Comparison of ENCODE assay signal across 8 mouse cellular contexts in the genomic region with DNA sequence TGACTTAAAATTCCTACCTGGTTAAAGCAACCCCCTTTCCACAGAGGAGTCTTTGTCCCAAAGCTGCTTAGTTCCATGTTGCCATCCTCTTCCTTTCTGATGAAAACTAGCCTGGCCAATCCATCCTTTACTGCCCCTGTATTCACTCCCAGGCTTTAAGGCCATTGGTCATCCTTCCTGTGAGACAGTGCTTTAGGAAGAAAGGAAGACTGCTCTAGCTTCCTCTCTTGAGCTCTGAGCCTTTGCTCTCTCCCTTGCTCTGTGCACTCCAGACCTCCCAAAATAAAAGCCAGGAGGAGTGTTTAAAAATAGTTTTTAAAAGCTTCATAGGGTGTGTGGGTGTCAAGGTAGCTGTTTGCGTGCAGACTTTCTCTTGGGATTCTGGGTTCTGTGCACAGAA. TPM values are rescaled to one million over a fixed set of nuclear protein-coding genes. Genes with fewer than 3 reads are reported as not detected.
DNase-seq lines count a peak whose midpoint lies in the region; ATAC-seq and TF ChIP-seq lines count a peak whose summit lies in the region.

No protein-coding gene starts in this region.

- no peak; the same call in 1 of the 2 replicates for ATAC-seq in kidney, embryonic 15.5 days (replicated peaks; ENCODE audit: low FRiP score)
- ATAC-seq in embryonic facial prominence, embryonic 13.5 days (ENCODE audit: insufficient number of reproducible peaks, insufficient read depth, low FRiP score, low TSS enrichment, low read depth): no peak
- 0 out of 2 replicates have a peak, but pooled peaks have one; percentile 10 for ATAC-seq in intestine, embryonic 15.5 days
- ATAC-seq in midbrain, postnatal 0 days (ENCODE audit: low FRiP score): no peak

- WGBS in kidney, embryonic 15.5 days: 39% methylated on average over 1 of the region's 1 CpGs
- 17% methylated on average over 1 of the region's 1 CpGs for WGBS in embryonic facial prominence, embryonic 13.5 days
- WGBS in intestine, embryonic 15.5 days: 48% methylated on average over 1 of the region's 1 CpGs
- 14% methylated on average over 1 of the region's 1 CpGs for WGBS in midbrain, postnatal 0 days

- peak overlapping the region; percentile 91 for H3K27ac ChIP-seq in kidney, embryonic 15.5 days
- peak overlapping the region; percentile 83 for H3K27ac ChIP-seq in embryonic facial prominence, embryonic 13.5 days
- no peak overlapping the region for H3K27ac ChIP-seq in intestine, embryonic 15.5 days
- peak overlapping the region; percentile 77 for H3K27ac ChIP-seq in midbrain, postnatal 0 days (ENCODE audit: low read depth, low read length)

- no peaks in the 10 kb centered on the region for H3K9me3 ChIP-seq in kidney, embryonic 15.5 days (replicated peaks)
- no peaks in the 10 kb centered on the region for H3K9me3 ChIP-seq in embryonic facial prominence, embryonic 13.5 days
- no peaks in the 10 kb centered on the region for H3K9me3 ChIP-seq in intestine, embryonic 15.5 days
- H3K9me3 ChIP-seq in midbrain, postnatal 0 days (ENCODE audit: low read length): no peaks in the 10 kb centered on the region

- peak overlapping the region; percentile 45 for H3K4me3 ChIP-seq in kidney, embryonic 15.5 days (replicated peaks)
- H3K4me3 ChIP-seq in embryonic facial prominence, embryonic 13.5 days: peak overlapping the region; percentile 52
- H3K4me3 ChIP-seq in intestine, embryonic 15.5 days (replicated peaks): no peak overlapping the region; the same call in 1 of the 2 replicates
- peak overlapping the region; percentile 33 for H3K4me3 ChIP-seq in midbrain, postnatal 0 days (ENCODE audit: low read depth, low read length)

- no peak for DNase-seq in kidney, postnatal 25 days
- no peak for DNase-seq in midbrain, postnatal 0 days (ENCODE audit: low spot score)
- no peak for DNase-seq in cerebellum, adult 9-11 months
- DNase-seq in gastrocnemius, postnatal 25 days: no peak
- DNase-seq in frontal cortex, adult 2 months (ENCODE audit: extremely low spot score in 1 of 2, low spot score in 1 of 2): no peak

- H3K27me3 ChIP-seq in kidney, embryonic 15.5 days: no peaks in the 10 kb centered on the region
- no peaks in the 10 kb centered on the region for H3K27me3 ChIP-seq in embryonic facial prominence, embryonic 13.5 days
- no peaks in the 10 kb centered on the region; the same call in 1 of the 2 replicates for H3K27me3 ChIP-seq in intestine, embryonic 15.5 days (replicated peaks)
- H3K27me3 ChIP-seq in midbrain, postnatal 0 days (ENCODE audit: insufficient read depth, low read length): no peaks in the 10 kb centered on the region

- TF ChIP-seq CTCF in midbrain, postnatal 0 days (IDR thresholded peaks at IDR 0.05): no peak

- H3K4me1 ChIP-seq in kidney, embryonic 15.5 days: peaks cover 24% of the 10 kb centered on the region
- peaks cover 12% of the 10 kb centered on the region for H3K4me1 ChIP-seq in embryonic facial prominence, embryonic 13.5 days
- peaks cover 10% of the 10 kb centered on the region; the same call in 1 of the 2 replicates for H3K4me1 ChIP-seq in intestine, embryonic 15.5 days (replicated peaks)
- no peaks in the 10 kb centered on the region for H3K4me1 ChIP-seq in midbrain, postnatal 0 days (ENCODE audit: insufficient read depth, low read length)

- peak overlapping the region; percentile 49; the same call in 1 of the 2 replicates for H3K9ac ChIP-seq in kidney, embryonic 15.5 days
- H3K9ac ChIP-seq in embryonic facial prominence, embryonic 13.5 days: peak overlapping the region; percentile 83
- H3K9ac ChIP-seq in intestine, embryonic 15.5 days: no peak overlapping the region
- H3K9ac ChIP-seq in midbrain, postnatal 0 days (replicated peaks; ENCODE audit: low read length, poor library complexity, severe bottlenecking): peak overlapping the region; percentile 33; the same call in 1 of the 2 replicates

- H3K36me3 ChIP-seq in kidney, embryonic 15.5 days: no peaks in the 10 kb centered on the region
- H3K36me3 ChIP-seq in embryonic facial prominence, embryonic 13.5 days: no peaks in the 10 kb centered on the region
- H3K36me3 ChIP-seq in intestine, embryonic 15.5 days: no peaks in the 10 kb centered on the region
- no peaks in the 10 kb centered on the region for H3K36me3 ChIP-seq in midbrain, postnatal 0 days (ENCODE audit: insufficient read depth, low read length)

- peak overlapping the region; percentile 70 for H3K4me2 ChIP-seq in kidney, embryonic 15.5 days
- peak overlapping the region; percentile 79 for H3K4me2 ChIP-seq in embryonic facial prominence, embryonic 13.5 days
- peak overlapping the region; percentile 92 for H3K4me2 ChIP-seq in intestine, embryonic 15.5 days (replicated peaks)
- peak overlapping the region; percentile 52 for H3K4me2 ChIP-seq in midbrain, postnatal 0 days (ENCODE audit: low read depth, low read length, poor library complexity, severe bottlenecking)

RNA-seq across cellular contexts. Expression of a gene that starts 14.8 kb away (rescaled TPM):
- polyA plus RNA-seq in kidney, embryonic 15.5 days (2015; fragmentation: Nextera tagmentation; extraction: Ambion mirVana): 23.2 and 25.6 TPM in 2 replicates
- polyA plus RNA-seq in embryonic facial prominence, embryonic 13.5 days (2015; fragmentation: Nextera tagmentation; extraction: Ambion mirVana): 30.4 TPM in 2 replicates
- polyA plus RNA-seq in intestine, embryonic 15.5 days (2015; fragmentation: Nextera tagmentation; extraction: Ambion mirVana): 12.6 and 13.0 TPM in 2 replicates
- total RNA-seq in midbrain, postnatal 0 days (2014; rRNA removed): 293 and 297 TPM in 2 replicates
- 43.3 and 47.4 TPM in 2 replicates for polyA plus RNA-seq in midbrain, postnatal 0 days (2015; fragmentation: Nextera tagmentation; extraction: Ambion mirVana)
- total RNA-seq in gastrocnemius, postnatal 25 days (2021): 100 to 1,000 TPM; 235 to 264 TPM
- 275 and 300 TPM in 2 replicates for polyA plus RNA-seq in frontal cortex, adult 2 months (2012; rRNA removed)
